Mouse (Mus musculus): ENCODE results near the gene Snx9. TPM values are rescaled to one million over a fixed set of nuclear protein-coding genes. Genes with fewer than 3 reads are reported as not detected.

Snx9 gene
- polyA plus RNA-seq (2015; fragmentation: Nextera tagmentation; extraction: Ambion mirVana) = 6.1 and 7.6 TPM in 2 replicates

GRCm38 (mm10) chr17:5841128-5841942, at the start of gene Snx9:
Gene Snx9 (plus strand): TSS chr17:5841329.
- peak within 1 kb of the TSS; percentile 81 for H3K4me3 ChIP-seq (ENCODE audit: low read length)
- no peaks in the 10 kb centered on the region for H3K27me3 ChIP-seq (replicated peaks; ENCODE audit: control insufficient read depth, insufficient read depth, low read length)
- peak within 1 kb of the TSS; percentile 95 for H3K9ac ChIP-seq (ENCODE audit: low read depth, low read length)
- peak; percentile 91 for ATAC-seq
- H3K4me2 ChIP-seq (ENCODE audit: low read length) = peak within 1 kb of the TSS; percentile 81
- peak within 1 kb of the TSS; percentile 96 for H3K27ac ChIP-seq (ENCODE audit: low read depth, low read length)
- H3K4me1 ChIP-seq (ENCODE audit: control insufficient read depth, insufficient read depth, low read depth, low read length) = peaks cover 5% of the 10 kb centered on the region
- no peaks in the 10 kb centered on the region for H3K36me3 ChIP-seq (ENCODE audit: control insufficient read depth, insufficient read depth, low read length)
- under 1% methylated on average over 73 of the region's 131 CpGs for WGBS
- no peaks in the 10 kb centered on the region for H3K9me3 ChIP-seq (ENCODE audit: control insufficient read depth, low read length)

- H3K27ac ChIP-seq (ENCODE audit: low read depth, low read length) = no peak overlapping the region
- no peaks in the 10 kb centered on the region; the same call in 1 of the 2 replicates for H3K9me3 ChIP-seq (ENCODE audit: control insufficient read depth, low read length)
- H3K4me2 ChIP-seq (ENCODE audit: low read length) = no peak overlapping the region
- H3K4me3 ChIP-seq (ENCODE audit: low read length) = no peak overlapping the region
- WGBS = 91% methylated on average over 11 of the region's 12 CpGs
- no peaks in the 10 kb centered on the region for H3K27me3 ChIP-seq (replicated peaks; ENCODE audit: control insufficient read depth, insufficient read depth, low read length)
- no peak overlapping the region for H3K9ac ChIP-seq (ENCODE audit: low read depth, low read length)
- no peak for ATAC-seq
- no peaks in the 10 kb centered on the region for H3K36me3 ChIP-seq (ENCODE audit: control insufficient read depth, insufficient read depth, low read length)
- H3K4me1 ChIP-seq (ENCODE audit: control insufficient read depth, insufficient read depth, low read depth, low read length) = no peaks in the 10 kb centered on the region; the same call in 1 of the 2 replicates
Measured at GRCm38 (mm10) chr17:5792164-5792791, 48.9 kb upstream of the Snx9 start.

GRCm38 (mm10) chr17:5793593-5793992, 47.5 kb upstream of the Snx9 start:
- no peaks in the 10 kb centered on the region for H3K36me3 ChIP-seq (ENCODE audit: control insufficient read depth, insufficient read depth, low read length)

GRCm38 (mm10) chr17:5794276-5794675, 46.9 kb upstream of the Snx9 start:
- no peaks in the 10 kb centered on the region for H3K36me3 ChIP-seq (ENCODE audit: control insufficient read depth, insufficient read depth, low read length)
- H3K9me3 ChIP-seq (ENCODE audit: control insufficient read depth, low read length) = no peaks in the 10 kb centered on the region
- H3K4me3 ChIP-seq (ENCODE audit: low read length) = no peak overlapping the region
- H3K9ac ChIP-seq (ENCODE audit: low read depth, low read length) = no peak overlapping the region
- H3K4me1 ChIP-seq (ENCODE audit: control insufficient read depth, insufficient read depth, low read depth, low read length) = no peaks in the 10 kb centered on the region; the same call in 1 of the 2 replicates
- no peak overlapping the region for H3K4me2 ChIP-seq (ENCODE audit: low read length)
- no peak for ATAC-seq
- no peaks in the 10 kb centered on the region for H3K27me3 ChIP-seq (replicated peaks; ENCODE audit: control insufficient read depth, insufficient read depth, low read length)
- 78% methylated on average over 5 of the region's 5 CpGs for WGBS
- H3K27ac ChIP-seq (ENCODE audit: low read depth, low read length) = no peak overlapping the region

More at GRCm38 (mm10) chr17:5793593-5793992, 47.5 kb upstream of the Snx9 start:
- no peaks in the 10 kb centered on the region; the same call in 1 of the 2 replicates for H3K4me1 ChIP-seq (ENCODE audit: control insufficient read depth, insufficient read depth, low read depth, low read length)
- no peaks in the 10 kb centered on the region for H3K27me3 ChIP-seq (replicated peaks; ENCODE audit: control insufficient read depth, insufficient read depth, low read length)
- H3K4me2 ChIP-seq (ENCODE audit: low read length) = no peak overlapping the region
- no peak for ATAC-seq
- no peak overlapping the region for H3K9ac ChIP-seq (ENCODE audit: low read depth, low read length)
- H3K9me3 ChIP-seq (ENCODE audit: control insufficient read depth, low read length) = no peaks in the 10 kb centered on the region
- WGBS = 79% methylated on average over 4 of the region's 4 CpGs
- H3K27ac ChIP-seq (ENCODE audit: low read depth, low read length) = no peak overlapping the region
- H3K4me3 ChIP-seq (ENCODE audit: low read length) = no peak overlapping the region

- Histone ChIP-seq H3K4me1 (ENCODE audit: control insufficient read depth, insufficient read depth, low read depth, low read length) (no peaks in the 10 kb centered on the region; the same call in 1 of the 2 replicates), H3K27me3 (replicated peaks; ENCODE audit: control insufficient read depth, insufficient read depth, low read length) (no peaks in the 10 kb centered on the region), H3K9me3 (ENCODE audit: control insufficient read depth, low read length) (no peaks in the 10 kb centered on the region), H3K4me3 (ENCODE audit: low read length) (no peak overlapping the region), H3K9ac (ENCODE audit: low read depth, low read length) (no peak overlapping the region), H3K36me3 (ENCODE audit: control insufficient read depth, insufficient read depth, low read length) (no peaks in the 10 kb centered on the region), H3K4me2 (ENCODE audit: low read length) (no peak overlapping the region), H3K27ac (ENCODE audit: low read depth, low read length) (no peak overlapping the region)
- no peak for ATAC-seq
- 72% methylated on average over 5 of the region's 5 CpGs for WGBS
Measured at GRCm38 (mm10) chr17:5795369-5795768, 45.8 kb upstream of the Snx9 start.

- 1% methylated on average over 5 of the region's 5 CpGs for WGBS
- Histone ChIP-seq H3K36me3 (ENCODE audit: control insufficient read depth, insufficient read depth, low read length) (no peaks in the 10 kb centered on the region), H3K27me3 (replicated peaks; ENCODE audit: control insufficient read depth, insufficient read depth, low read length) (no peaks in the 10 kb centered on the region), H3K9me3 (ENCODE audit: control insufficient read depth, low read length) (no peaks in the 10 kb centered on the region), H3K4me3 (ENCODE audit: low read length) (no peak overlapping the region), H3K4me1 (ENCODE audit: control insufficient read depth, insufficient read depth, low read depth, low read length) (no peaks in the 10 kb centered on the region; the same call in 1 of the 2 replicates), H3K27ac (ENCODE audit: low read depth, low read length) (no peak overlapping the region), H3K9ac (ENCODE audit: low read depth, low read length) (no peak overlapping the region), H3K4me2 (ENCODE audit: low read length) (no peak overlapping the region)
- ATAC-seq = peak; percentile 68; the same call in 1 of the 2 replicates
Measured at GRCm38 (mm10) chr17:5795878-5796277, 45.3 kb upstream of the Snx9 start.

- no peak for ATAC-seq
- H3K27ac ChIP-seq (ENCODE audit: low read depth, low read length) = no peak overlapping the region
- WGBS = 56% methylated on average over 5 of the region's 5 CpGs
Measured at GRCm38 (mm10) chr17:5797124-5797760, 43.9 kb upstream of the Snx9 start.

GRCm38 (mm10) chr17:5798221-5798801, 42.8 kb upstream of the Snx9 start:
- no peaks in the 10 kb centered on the region for H3K27me3 ChIP-seq (replicated peaks; ENCODE audit: control insufficient read depth, insufficient read depth, low read length)
- no peak overlapping the region for H3K9ac ChIP-seq (ENCODE audit: low read depth, low read length)
- H3K27ac ChIP-seq (ENCODE audit: low read depth, low read length) = no peak overlapping the region
- no peak for ATAC-seq
- H3K4me2 ChIP-seq (ENCODE audit: low read length) = no peak overlapping the region
- H3K9me3 ChIP-seq (ENCODE audit: control insufficient read depth, low read length) = no peaks in the 10 kb centered on the region
- 68% methylated on average over 13 of the region's 13 CpGs for WGBS
- H3K36me3 ChIP-seq (ENCODE audit: control insufficient read depth, insufficient read depth, low read length) = no peaks in the 10 kb centered on the region
- H3K4me1 ChIP-seq (ENCODE audit: control insufficient read depth, insufficient read depth, low read depth, low read length) = no peaks in the 10 kb centered on the region; the same call in 1 of the 2 replicates
- no peak overlapping the region for H3K4me3 ChIP-seq (ENCODE audit: low read length)

More at GRCm38 (mm10) chr17:5797124-5797760, 43.9 kb upstream of the Snx9 start:
- Histone ChIP-seq H3K4me2 (ENCODE audit: low read length) (no peak overlapping the region), H3K9me3 (ENCODE audit: control insufficient read depth, low read length) (no peaks in the 10 kb centered on the region), H3K4me1 (ENCODE audit: control insufficient read depth, insufficient read depth, low read depth, low read length) (no peaks in the 10 kb centered on the region; the same call in 1 of the 2 replicates), H3K36me3 (ENCODE audit: control insufficient read depth, insufficient read depth, low read length) (no peaks in the 10 kb centered on the region), H3K27me3 (replicated peaks; ENCODE audit: control insufficient read depth, insufficient read depth, low read length) (no peaks in the 10 kb centered on the region), H3K9ac (ENCODE audit: low read depth, low read length) (no peak overlapping the region), H3K4me3 (ENCODE audit: low read length) (no peak overlapping the region)

Measured in hindbrain, embryonic 16.5 days (tissue).